Mouse (Mus musculus) embryonic facial prominence, embryonic 14.5 days (tissue): ENCODE measurements around the gene Medag. TPM values are rescaled to one million over a fixed set of nuclear protein-coding genes. Genes with fewer than 3 reads are reported as not detected.

Experiments
- ATAC-seq: fragments of 200-750 bp; cut with Nextera tagmentation; 2 replicates; pipeline ENCODE4 v1.8.0; 2017; ENCODE audit warnings: low read depth, moderate number of reproducible peaks, moderate TSS enrichment
- DNase-seq: peaks from one replicate; pipeline ENCODE4 v3.0.0-alpha.2; 2015; ENCODE audit warnings: low spot score
- H3K27ac ChIP-seq: fragments of 300-500 bp; sonication (generic); replicated peaks from 2 replicates; pipeline ENCODE4 v1.5.1; 2014; ENCODE audit warnings: low read depth, mild to moderate bottlenecking, low read length, moderate library complexity
- H3K27me3 ChIP-seq: fragments of 300-500 bp; sonication (generic); replicated peaks from 2 replicates; pipeline ENCODE4 v1.6.1; 2014; ENCODE audit warnings: low read length; ENCODE audit not compliant: control insufficient read depth, insufficient read depth
- H3K36me3 ChIP-seq: fragments of 300-500 bp; sonication (generic); 2 replicates; pipeline ENCODE4 v1.6.1; 2014; ENCODE audit warnings: low read length, mixed read lengths; ENCODE audit not compliant: control insufficient read depth, insufficient read depth
- H3K4me1 ChIP-seq: fragments of 300-500 bp; sonication (generic); 2 replicates; pipeline ENCODE4 v1.6.1; 2014; ENCODE audit warnings: antibody characterized with exemption, low read length; ENCODE audit not compliant: control insufficient read depth, insufficient read depth
- H3K4me2 ChIP-seq: fragments of 300-500 bp; sonication (generic); 2 replicates; pipeline ENCODE4 v1.6.1; 2014; ENCODE audit warnings: low read depth, mild to moderate bottlenecking, low read length, moderate library complexity, mixed read lengths
- H3K4me3 ChIP-seq: fragments of 300-500 bp; sonication (generic); 2 replicates; pipeline ENCODE4 v1.5.1; 2014; ENCODE audit warnings: low read depth, mild to moderate bottlenecking, low read length
- H3K9ac ChIP-seq: fragments of 300-500 bp; sonication (generic); 2 replicates; pipeline ENCODE4 v1.6.1; 2014; ENCODE audit warnings: low read depth, mild to moderate bottlenecking, low read length, moderate library complexity, mixed read lengths
- H3K9me3 ChIP-seq: fragments of 300-500 bp; sonication (generic); 2 replicates; pipeline ENCODE4 v1.6.1; 2016; ENCODE audit warnings: low read length; ENCODE audit not compliant: control insufficient read depth
- WGBS: fragments of 180-500 bp; shearing (Covaris S2); extraction: QIAGEN DNeasy Blood & Tissue Kit; methylation state at CpG from one replicate; pipeline ENCODE4 v1.1.7; 2014; 5-methylcytosine and 5-hydroxymethylcytosine counted together
- polyA plus RNA-seq: library from polyadenylated mRNA; unstranded; fragments of >200 nt; fragmentation: Nextera tagmentation; extraction: Ambion mirVana; gene quantifications from 2 replicates; pipeline ENCODE4 v1.2.1, GENCODE M21; 2014

Medag gene
- polyA plus RNA-seq, 1 experiment from 2014 or later, result 3.1 TPM

- Histone ChIP-seq H3K4me3 (peak overlapping the region; percentile 42), H3K9me3 (no peaks in the 10 kb centered on the region), H3K4me1 (peaks cover 11% of the 10 kb centered on the region), H3K9ac (peak overlapping the region; percentile 60), H3K36me3 (no peaks in the 10 kb centered on the region), H3K4me2 (peak overlapping the region; percentile 92), H3K27me3 (no peaks in the 10 kb centered on the region), H3K27ac (peak overlapping the region; percentile 88)
- WGBS, result 0% methylated on average over 16 of the region's 18 CpGs
- ATAC-seq (peak; percentile 87), DNase-seq (peak; percentile 89)
Observed at GRCm38 (mm10) chr5:149440180-149440573, 28.6 kb downstream of the Medag start.

DNA sequence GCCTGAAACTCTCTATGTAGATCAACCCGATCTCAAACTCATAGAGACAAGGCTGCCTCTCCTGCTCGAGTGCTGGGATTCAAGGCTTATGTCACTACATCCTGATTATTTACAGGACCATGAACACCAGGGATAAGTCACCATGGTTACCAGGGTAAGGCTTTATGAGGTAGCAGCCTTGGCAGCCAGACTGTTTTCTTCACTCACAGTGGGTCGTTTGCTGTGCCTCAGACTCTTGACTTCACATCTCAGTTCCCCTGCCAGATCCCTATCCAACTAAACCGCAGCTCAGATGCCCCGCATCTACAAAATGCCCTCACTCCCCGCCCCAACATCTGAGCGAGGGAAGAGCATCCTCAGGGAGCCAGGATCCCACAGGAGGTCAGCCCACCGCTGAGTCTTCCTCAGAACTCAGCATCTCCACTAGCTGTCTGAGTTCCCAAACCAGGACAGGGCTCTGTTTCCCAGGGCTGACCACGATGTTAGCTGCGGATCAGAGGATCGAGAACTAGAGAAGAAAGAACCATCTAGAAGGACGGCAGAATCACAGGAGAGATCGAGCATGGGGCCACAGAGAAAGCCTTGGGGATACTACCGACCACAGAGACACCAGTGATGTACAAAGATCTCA is 30.2 kb downstream of the Medag start:
- WGBS, result 57% methylated on average over 14 of the region's 14 CpGs
- DNase-seq, result peak; percentile 77
- peaks cover 11% of the 10 kb centered on the region for H3K4me1 ChIP-seq
- no peak overlapping the region for H3K4me2 ChIP-seq
- H3K9me3 ChIP-seq, result no peaks in the 10 kb centered on the region
- ATAC-seq, result 0 out of 2 replicates have a peak, but pooled peaks have one; percentile 20
- H3K9ac ChIP-seq, result no peak overlapping the region
- H3K4me3 ChIP-seq, result no peak overlapping the region
- no peaks in the 10 kb centered on the region for H3K27me3 ChIP-seq
- no peak overlapping the region for H3K27ac ChIP-seq
- no peaks in the 10 kb centered on the region for H3K36me3 ChIP-seq

GRCm38 (mm10) chr5:149442277-149442660 is 30.7 kb downstream of the Medag start:
- no peaks in the 10 kb centered on the region for H3K9me3 ChIP-seq
- no peak overlapping the region for H3K4me3 ChIP-seq
- no peaks in the 10 kb centered on the region for H3K36me3 ChIP-seq
- no peak for ATAC-seq
- DNase-seq, result peak; percentile 53
- WGBS, result 63% methylated on average over 15 of the region's 15 CpGs
- no peak overlapping the region for H3K9ac ChIP-seq
- H3K27ac ChIP-seq, result no peak overlapping the region
- no peak overlapping the region for H3K4me2 ChIP-seq
- no peaks in the 10 kb centered on the region for H3K27me3 ChIP-seq
- peaks cover 11% of the 10 kb centered on the region for H3K4me1 ChIP-seq

DNA sequence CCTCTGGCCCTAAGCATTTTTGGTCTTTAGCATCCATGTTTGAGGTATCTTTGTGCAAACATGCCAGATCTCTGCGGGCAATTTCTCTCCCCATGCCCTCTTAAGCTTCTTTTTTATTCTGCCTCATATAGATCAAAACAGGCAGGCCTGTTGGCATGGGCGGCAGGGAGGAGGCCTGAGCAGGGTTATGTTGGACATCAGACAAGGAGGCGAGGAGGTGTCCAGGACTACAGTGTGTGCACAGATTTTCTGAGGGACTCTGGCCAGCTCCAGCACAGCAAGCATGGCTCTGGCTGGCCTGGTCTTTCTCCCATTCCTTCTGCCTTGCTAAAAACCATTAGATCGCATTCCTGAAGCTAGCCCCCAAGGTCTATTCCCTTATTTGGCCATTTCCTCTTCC is 32.9 kb downstream of the Medag start:
- WGBS, result 64% methylated on average over 4 of the region's 4 CpGs
- Histone ChIP-seq H3K27me3 (no peaks in the 10 kb centered on the region), H3K9me3 (peaks cover 6% of the 10 kb centered on the region; the same call in 1 of the 2 replicates), H3K36me3 (no peaks in the 10 kb centered on the region), H3K4me1 (peaks cover 8% of the 10 kb centered on the region), H3K4me3 (no peak overlapping the region), H3K9ac (no peak overlapping the region), H3K27ac (no peak overlapping the region), H3K4me2 (no peak overlapping the region)
- DNase-seq (no peak), ATAC-seq (no peak)

DNA sequence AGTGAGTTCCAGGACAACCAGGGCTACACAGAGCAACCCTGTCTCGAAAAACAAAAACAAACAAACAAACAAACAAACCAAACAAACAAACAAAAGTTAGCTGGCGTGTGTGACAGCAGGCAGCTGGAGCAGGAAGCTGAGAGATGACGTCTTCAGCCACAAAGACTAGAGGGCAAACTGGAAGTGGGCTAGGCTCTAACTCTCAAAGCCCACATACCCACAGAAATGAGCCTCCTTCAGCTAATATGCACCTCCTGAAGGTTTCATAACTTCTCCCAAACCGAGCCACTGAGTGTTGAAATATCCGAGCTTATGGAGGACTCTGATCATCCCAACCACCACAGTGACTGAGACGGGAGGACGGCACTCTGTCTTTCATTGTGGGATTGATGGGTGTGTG is 34.9 kb downstream of the Medag start:
- H3K4me1 ChIP-seq, result peaks cover 2% of the 10 kb centered on the region; the same call in 1 of the 2 replicates
- H3K27me3 ChIP-seq, result no peaks in the 10 kb centered on the region
- 86% methylated on average over 7 of the region's 7 CpGs for WGBS
- H3K4me3 ChIP-seq, result no peak overlapping the region
- ATAC-seq, result no peak
- no peak overlapping the region for H3K9ac ChIP-seq
- H3K4me2 ChIP-seq, result no peak overlapping the region
- H3K27ac ChIP-seq, result no peak overlapping the region
- DNase-seq, result no peak
- peaks cover 6% of the 10 kb centered on the region; the same call in 1 of the 2 replicates for H3K9me3 ChIP-seq
- no peaks in the 10 kb centered on the region for H3K36me3 ChIP-seq

DNA sequence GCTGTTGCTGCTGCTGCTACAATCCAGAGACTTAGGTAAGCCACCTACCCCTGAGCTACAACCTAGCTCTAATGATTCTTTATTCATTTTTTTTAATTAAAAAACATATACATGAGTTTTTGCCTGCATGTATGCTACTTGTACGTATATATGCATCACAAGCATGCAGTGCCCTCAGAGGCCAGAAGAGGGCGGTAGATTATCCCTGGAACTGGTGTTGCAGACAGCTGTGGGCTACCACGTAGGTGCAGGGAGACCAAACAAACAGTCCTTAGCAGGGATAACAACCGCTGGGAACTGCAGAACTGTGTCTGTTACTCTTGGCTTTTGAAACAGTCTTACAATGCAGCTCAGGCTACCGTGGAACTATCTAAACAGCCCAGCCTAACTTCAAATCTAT is 36.2 kb downstream of the Medag start:
- no peak for DNase-seq

DNA sequence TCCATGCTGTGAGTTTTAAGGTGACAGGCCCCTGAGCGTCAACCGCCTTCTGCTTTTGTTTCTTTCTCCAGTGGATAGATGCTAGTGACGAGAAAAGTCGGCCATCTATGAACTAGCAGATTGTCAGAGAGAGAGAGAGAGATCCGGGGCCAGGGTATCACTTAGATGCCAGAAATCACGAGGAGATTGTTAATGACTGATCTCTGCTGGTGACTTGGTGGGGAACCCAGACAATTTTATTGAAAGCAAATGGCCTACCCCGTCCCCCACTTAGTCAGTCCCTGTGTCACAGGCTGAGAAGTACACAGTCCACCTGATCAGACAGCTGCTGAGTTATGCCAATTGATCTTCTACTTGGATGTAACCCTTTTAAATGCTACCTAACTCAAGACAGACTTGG is 37.9 kb downstream of the Medag start:
- no peak for DNase-seq
- no peak overlapping the region for H3K9ac ChIP-seq
- H3K9me3 ChIP-seq, result peaks cover 6% of the 10 kb centered on the region; the same call in 1 of the 2 replicates
- WGBS, result 83% methylated on average over 7 of the region's 7 CpGs
- H3K4me3 ChIP-seq, result no peak overlapping the region
- H3K36me3 ChIP-seq, result no peaks in the 10 kb centered on the region
- no peak overlapping the region for H3K4me2 ChIP-seq
- H3K27ac ChIP-seq, result no peak overlapping the region
- no peak for ATAC-seq
- no peaks in the 10 kb centered on the region for H3K4me1 ChIP-seq
- no peaks in the 10 kb centered on the region for H3K27me3 ChIP-seq

More for the DNA sequence above, 36.2 kb downstream of the Medag start:
- H3K36me3 ChIP-seq, result no peaks in the 10 kb centered on the region
- no peak overlapping the region for H3K9ac ChIP-seq
- 86% methylated on average over 5 of the region's 5 CpGs for WGBS
- H3K27me3 ChIP-seq, result no peaks in the 10 kb centered on the region
- no peak overlapping the region for H3K4me2 ChIP-seq
- H3K4me1 ChIP-seq, result no peaks in the 10 kb centered on the region
- H3K9me3 ChIP-seq, result peaks cover 6% of the 10 kb centered on the region; the same call in 1 of the 2 replicates
- ATAC-seq, result no peak
- H3K27ac ChIP-seq, result no peak overlapping the region
- no peak overlapping the region for H3K4me3 ChIP-seq

DNA sequence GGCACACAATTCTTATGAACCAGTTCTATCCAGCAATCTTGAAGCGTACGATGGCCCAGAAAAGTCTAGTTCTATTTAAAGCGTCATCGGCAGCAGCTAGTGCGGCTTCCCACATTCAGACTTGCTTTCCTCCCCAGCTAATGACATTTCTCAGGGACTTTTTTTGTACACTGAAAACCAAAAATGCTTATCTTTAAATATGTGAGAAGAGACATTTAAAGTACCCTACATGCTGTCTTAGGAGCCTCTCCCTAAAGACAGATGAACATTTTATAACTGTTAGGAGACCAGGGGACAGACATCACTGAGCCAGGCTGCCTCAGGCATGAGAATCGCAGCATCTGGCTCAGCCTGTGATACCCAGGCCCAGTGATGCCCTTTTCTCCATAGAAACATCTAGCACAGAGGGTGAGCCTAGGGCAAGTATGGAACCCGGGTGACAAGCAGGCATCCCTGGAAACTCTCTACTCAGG is 39.7 kb downstream of the Medag start:
- no peak overlapping the region for H3K27ac ChIP-seq
- ATAC-seq (no peak), DNase-seq (no peak)
- no peak overlapping the region for H3K9ac ChIP-seq
- H3K4me1 ChIP-seq, result no peaks in the 10 kb centered on the region
- no peaks in the 10 kb centered on the region for H3K27me3 ChIP-seq
- 80% methylated on average over 7 of the region's 7 CpGs for WGBS
- H3K4me2 ChIP-seq, result no peak overlapping the region
- H3K4me3 ChIP-seq, result no peak overlapping the region
- peaks cover 6% of the 10 kb centered on the region; the same call in 1 of the 2 replicates for H3K9me3 ChIP-seq
- H3K36me3 ChIP-seq, result no peaks in the 10 kb centered on the region

DNA sequence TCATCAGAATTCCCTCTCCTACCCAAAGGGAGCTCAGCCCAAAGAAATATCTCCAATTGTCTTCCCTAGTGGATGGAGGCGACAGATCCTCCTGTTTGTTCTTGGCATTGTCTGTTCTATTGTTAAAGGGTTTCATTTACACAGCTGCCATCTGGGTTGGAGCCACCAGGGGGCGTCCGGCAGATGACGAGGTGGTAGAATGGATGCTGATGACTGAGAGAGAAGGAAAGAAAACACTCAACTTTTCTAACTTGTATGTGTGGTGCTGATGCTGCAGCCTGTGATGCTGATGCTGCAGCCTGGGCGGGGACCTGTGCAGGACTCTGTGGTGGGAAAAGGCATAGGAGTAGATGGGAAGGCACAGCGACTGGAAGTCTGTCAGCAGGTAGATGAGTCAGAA is 42.7 kb downstream of the Medag start:
- Histone ChIP-seq H3K4me2 (no peak overlapping the region), H3K4me3 (no peak overlapping the region), H3K9me3 (no peaks in the 10 kb centered on the region), H3K36me3 (no peaks in the 10 kb centered on the region), H3K27ac (no peak overlapping the region), H3K9ac (no peak overlapping the region), H3K27me3 (no peaks in the 10 kb centered on the region), H3K4me1 (no peaks in the 10 kb centered on the region)
- ATAC-seq, result no peak; the same call in 1 of the 2 replicates
- 31% methylated on average over 6 of the region's 6 CpGs for WGBS
- peak; percentile 28 for DNase-seq
